Mouse (Mus musculus) R1 (cell line): ENCODE data around the gene Mroh2b.

Experiments
- DNase-seq: peaks from one replicate; pipeline ENCODE4 v3.0.0-alpha.2; 2018; ENCODE audit warnings: low read depth, low spot score

Mroh2b gene

DNA sequence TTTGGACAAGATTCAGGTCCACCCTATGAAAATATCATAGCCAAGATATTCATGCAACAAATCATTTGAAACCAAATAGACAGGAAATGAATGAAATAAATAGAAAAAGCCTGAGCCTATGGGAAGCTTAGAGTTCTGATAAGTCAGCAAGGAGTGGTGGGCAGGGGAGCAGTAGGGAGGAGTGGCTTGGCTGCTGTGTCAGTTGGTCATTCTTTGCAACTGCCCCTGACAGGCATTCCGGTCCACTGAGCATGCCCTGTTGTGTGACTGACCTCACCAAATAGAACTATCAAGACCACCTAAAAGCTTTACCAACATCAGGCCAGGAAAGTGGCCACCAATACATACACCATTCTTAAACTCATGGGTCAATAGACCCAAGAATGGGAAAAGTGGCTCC is at the start of gene Mroh2b:
Gene Mroh2b (plus strand): TSS at position 301 of the 400 bp plus-strand sequence.
- no peak for DNase-seq

DNA sequence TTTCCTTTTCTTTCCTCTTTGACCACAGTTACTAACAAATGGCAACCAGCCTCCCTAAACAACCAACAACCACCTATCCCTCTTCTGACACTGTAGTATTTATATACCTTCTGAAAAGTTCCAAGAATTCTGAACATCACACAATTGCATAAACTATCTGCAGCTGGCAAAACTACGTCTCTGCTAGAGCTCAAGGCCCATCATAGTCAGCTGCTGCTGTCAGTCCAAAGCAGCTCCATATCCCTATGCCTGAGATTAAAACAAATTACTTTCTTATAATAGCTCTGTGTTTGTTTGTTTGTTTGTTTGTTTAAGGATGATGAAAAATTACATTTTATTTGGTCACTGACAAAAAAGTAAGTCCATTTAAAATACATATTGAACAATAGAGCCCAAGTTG is 48.5 kb upstream of the Mroh2b start:
- no peak for DNase-seq

DNA sequence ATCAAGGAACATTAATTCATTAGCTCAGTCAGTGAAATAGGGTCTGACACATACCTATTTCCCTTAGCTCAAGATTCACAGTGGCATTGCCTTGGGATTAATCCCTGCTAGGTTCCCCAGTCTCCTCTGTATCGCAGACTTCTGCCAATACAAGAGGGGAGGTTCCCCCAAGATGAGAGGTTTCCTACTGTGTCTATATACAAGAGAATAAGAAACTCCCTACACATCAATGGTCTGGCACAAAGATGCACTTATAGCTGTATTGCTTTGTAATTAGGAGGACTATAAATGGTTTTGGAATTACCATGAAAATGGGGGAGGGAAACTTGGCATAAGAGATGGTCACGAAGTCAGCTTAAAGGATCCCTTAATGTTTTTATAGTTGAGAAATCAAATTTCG is 3.6 kb upstream of the Mroh2b start:
- DNase-seq = peak; percentile 45

DNA sequence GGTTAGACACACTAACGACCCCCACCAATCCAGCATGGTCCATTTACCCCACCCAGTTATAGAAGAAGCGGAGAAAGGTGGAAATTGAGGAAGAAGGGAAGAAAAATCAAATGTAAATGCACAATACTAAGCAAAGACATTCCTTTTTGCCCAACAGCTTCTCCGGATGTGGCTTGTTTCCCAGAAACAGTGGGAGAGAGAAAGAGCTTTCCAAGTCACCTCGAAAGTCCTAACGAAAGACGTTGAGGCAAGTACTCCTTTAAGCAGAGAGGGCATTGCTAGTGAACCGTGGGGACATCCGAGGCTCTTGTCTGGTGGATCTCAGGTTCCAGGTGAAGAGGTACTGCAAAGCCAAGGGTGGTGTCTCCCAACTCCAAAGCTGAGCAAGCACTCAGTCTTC is 36.2 kb downstream of the Mroh2b start:
- DNase-seq = no peak

DNA sequence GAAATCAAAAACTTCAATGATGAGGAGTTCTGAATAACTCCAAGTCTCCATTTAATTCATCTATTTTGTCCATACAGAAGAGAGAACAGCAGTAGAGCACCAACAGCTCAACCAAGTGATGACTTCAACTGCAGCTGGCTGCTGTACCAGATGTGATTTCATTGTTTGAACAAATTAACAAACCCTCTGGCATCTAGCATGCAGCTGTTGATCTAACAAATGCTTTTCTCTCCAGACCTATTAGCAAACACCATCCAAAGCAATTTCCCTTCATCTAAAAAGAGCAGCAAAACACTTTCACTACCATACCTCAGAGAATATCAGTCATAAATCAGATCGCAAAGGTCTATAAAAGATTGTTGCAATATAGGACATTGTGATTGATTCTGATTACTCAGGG is 74.8 kb downstream of the Mroh2b start:
- DNase-seq = no peak

DNA sequence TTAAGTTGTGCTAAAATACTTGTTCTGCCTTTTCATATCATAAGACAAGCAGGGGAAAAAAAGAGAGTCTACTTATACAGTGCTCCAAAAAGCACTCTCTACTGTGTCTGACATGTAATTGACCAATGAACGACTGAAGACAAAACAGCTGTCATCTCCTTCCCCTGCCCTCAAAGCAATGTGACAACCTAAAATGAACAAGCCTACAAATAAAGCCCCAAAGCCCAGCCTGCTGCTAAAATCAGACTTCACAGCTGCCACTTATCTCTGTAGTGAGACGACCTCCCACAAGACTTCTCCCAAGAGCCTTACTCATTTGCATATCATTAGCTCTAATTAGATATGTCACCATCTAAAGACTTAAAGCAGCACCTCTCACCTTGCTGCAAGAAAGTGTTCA is 104.4 kb downstream of the Mroh2b start:
- no peak for DNase-seq

DNA sequence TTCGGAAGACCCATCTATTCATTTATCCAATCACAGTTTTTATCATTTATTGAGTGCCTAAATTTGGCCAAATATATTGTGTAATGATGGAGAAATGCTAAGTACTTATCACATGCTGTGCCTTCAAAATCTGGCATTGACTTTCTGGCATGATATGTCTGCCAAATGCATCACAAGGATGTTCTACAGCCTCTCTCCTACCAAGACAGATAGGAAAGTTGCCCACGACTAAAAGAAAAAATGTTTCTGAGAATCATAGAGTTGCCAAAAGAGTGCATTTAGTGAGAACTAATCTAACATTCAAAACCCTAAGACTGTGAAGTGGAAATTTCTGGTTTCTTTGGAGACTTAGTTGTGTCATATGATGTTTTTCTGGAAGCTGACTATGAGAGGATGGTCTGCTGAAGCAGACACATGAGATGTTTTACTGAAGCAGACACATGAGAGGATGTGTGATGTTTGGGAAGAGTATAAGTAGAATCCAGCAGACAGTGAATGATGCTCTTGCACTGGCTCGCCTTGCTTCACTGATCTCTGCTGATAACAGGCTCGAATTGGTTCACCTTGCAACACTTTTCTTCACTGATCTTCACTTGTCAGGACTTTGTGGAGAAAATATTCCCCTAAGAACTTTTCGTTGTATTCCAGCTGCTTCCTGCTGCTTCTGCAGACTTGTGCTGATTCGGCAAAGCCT is 105.1 kb downstream of the Mroh2b start:
- no peak for DNase-seq

DNA sequence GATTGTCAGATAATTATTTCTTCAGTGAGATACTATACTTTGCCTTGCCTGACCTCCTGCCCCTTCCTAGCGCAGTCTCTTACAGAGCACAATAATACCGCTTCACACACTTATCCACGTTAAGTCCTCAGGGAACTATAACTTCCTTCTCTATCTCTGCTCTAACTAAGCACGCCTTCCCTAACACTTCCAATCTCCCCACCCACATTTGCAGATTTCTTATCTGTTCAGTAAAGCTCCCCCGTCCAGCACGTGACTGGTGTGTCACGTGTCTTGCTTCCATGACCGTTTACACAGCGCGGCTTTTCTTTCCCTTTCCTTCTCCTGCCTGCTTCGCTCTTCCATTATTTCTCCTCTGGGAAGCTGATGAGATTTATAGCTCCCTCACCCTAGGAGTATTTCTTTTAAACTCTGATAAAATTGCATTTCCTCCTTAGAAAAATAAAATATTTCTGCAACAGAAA is 111.1 kb downstream of the Mroh2b start:
- DNase-seq = peak; percentile 48
